Mouse (Mus musculus) layer of hippocampus, postnatal 14 days (tissue): ENCODE measurements at regions not wholly inside any gene's neighbourhood (a gene's known extent, or its start where the extent isn't known, plus 50 kb on each side); places are given as distances from the start of the nearest gene placed in this dataset.
"Not testable (repeated sequence)": the region's sequence is repeated elsewhere in the genome, so short reads cannot be mapped to it uniquely, and the experiment has no call there.

Experiments used
- DNase-seq, 2 experiments: peaks; one replicate each; pipeline ENCODE4 v3.0.0; 2021 to 2022; ENCODE audit warnings: low spot score in 2 of 2, mixed read lengths in 1 of 2

DNA sequence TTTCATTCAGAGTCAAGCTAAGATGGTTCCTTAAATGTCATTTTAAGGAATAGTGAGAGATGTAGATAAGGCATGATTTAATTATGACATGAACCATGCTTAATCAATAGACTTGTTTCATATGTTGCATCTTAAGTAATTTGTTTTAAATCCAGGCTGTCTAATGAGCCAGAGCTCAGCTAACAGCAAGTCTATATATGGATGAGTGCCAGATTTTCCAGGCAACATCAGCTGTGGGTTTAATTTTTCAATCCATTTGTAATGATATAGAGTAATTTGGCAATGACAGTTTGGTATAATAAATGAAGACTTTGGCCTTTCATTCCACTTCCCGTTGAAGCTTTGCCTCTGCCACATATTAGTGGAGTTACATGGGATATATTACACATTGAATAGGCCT, 677.3 kb upstream of the Sorcs1 start:
- DNase-seq: no peak

DNA sequence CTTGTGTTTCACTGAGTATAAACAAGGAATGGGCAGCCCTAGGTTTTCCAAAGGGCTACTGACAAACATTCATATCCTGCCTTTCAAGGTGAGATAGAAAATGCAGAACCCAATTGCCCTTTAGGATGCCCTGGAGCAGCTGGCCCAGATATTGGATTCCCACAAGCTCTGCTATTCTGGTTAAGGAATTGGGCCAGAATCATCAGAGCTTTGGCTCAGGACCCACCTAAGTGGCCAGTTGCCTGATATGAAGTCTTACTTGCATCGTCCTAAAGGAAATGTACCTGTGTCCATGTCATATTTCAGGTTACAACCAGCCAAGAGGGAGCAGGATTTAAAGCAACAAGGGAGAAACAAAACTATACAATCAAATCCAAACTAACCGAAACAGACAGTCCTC, 662.0 kb upstream of the Sorcs1 start:
- DNase-seq: no peak

DNA sequence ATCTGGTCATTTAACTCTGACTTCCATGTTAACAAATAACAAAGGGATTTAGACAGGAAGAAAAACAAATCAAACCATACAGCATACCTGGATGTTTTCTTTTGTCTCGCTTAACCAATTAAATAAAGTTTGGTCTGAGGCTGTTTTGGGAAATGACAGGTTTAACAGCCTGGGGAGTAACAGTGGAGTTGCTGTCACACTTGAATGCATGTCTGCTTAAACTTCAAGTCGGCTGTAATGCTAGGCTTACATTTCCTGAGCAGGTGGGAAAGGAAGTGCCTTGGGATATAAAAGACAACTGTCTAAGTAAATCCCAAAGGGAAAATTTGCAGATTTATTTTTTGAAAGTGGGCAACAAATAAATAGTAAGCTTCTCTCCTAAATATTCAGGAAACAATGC, 651.6 kb upstream of the Sorcs1 start:
- DNase-seq: no peak

GRCm38 (mm10) chr19:51303708-51304107, 625.3 kb upstream of the Sorcs1 start:
- no peak for DNase-seq

- not testable (repeated sequence) for DNase-seq
These were observed 618.2 kb upstream of the Sorcs1 start for GRCm38 (mm10) chr19:51296631-51297030.

DNA sequence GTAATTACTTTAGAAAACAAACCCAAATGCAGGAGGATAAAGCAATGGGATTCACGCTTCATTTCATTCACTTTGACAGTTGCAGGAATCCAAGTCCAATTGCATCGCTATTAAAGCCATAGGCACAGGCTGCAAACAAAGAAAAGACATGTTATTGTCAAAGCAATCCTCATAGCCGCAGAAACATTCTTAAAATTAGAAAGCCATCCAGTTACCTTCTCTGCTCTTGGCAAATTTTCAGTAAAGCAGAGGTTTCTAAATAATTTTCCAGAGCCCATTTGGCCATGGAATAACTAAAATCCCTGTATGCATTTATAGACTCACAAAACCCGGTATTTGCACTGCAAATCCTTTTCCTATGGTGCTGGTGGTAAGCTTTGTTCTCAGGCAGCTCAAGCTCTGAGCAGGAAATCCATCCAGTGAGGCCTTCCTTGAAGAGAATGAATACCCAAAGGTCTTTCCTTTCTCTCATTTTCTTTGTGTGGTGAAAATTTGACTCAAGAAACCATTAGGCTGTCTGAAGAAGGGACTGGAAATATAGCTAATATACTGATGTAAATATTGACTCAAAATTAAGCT, 590.6 kb upstream of the Sorcs1 start:
- no peak for DNase-seq

DNA sequence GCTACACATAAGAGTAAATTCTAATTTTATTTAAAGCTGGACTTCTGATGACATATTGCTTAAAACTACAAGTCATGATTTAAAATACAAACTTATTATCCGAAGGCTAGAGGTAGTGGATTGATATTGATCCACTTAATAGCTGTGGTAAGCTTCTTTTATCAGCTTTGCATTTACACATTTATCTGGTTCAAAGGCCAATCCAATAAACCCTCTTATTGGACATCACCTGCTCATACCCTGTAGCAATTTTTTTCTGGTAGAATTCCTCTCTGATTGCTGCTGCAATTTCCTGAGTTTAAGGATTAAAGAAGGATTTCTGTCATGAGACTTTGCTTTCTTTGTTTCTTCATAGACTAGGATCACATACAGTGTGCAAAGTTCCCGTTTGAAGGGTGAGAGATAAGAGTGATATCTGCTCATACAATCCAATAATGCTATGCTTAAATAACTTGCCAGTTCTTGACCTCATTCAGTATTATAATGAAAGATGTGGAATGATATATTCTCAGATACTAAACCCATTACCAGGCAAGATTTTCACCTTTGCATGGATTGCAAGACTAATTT, 561.9 kb upstream of the Sorcs1 start:
- DNase-seq: no peak

- no peak for DNase-seq
These were observed 559.7 kb upstream of the Sorcs1 start for GRCm38 (mm10) chr19:51238181-51238523.

GRCm38 (mm10) chr19:51237509-51238180, 559.2 kb upstream of the Sorcs1 start:
- no peak for DNase-seq

- DNase-seq: no peak
These were observed 554.1 kb upstream of the Sorcs1 start for GRCm38 (mm10) chr19:51232525-51232924.

GRCm38 (mm10) chr19:51226932-51227331, 548.5 kb upstream of the Sorcs1 start:
- no peak for DNase-seq

GRCm38 (mm10) chr19:51201391-51201790, 522.9 kb upstream of the Sorcs1 start:
- peak in 1 of 2 experiments; percentile 17 for DNase-seq
